Mouse (Mus musculus): Measurements from ENCODE around the gene Sbk3.

DNA sequence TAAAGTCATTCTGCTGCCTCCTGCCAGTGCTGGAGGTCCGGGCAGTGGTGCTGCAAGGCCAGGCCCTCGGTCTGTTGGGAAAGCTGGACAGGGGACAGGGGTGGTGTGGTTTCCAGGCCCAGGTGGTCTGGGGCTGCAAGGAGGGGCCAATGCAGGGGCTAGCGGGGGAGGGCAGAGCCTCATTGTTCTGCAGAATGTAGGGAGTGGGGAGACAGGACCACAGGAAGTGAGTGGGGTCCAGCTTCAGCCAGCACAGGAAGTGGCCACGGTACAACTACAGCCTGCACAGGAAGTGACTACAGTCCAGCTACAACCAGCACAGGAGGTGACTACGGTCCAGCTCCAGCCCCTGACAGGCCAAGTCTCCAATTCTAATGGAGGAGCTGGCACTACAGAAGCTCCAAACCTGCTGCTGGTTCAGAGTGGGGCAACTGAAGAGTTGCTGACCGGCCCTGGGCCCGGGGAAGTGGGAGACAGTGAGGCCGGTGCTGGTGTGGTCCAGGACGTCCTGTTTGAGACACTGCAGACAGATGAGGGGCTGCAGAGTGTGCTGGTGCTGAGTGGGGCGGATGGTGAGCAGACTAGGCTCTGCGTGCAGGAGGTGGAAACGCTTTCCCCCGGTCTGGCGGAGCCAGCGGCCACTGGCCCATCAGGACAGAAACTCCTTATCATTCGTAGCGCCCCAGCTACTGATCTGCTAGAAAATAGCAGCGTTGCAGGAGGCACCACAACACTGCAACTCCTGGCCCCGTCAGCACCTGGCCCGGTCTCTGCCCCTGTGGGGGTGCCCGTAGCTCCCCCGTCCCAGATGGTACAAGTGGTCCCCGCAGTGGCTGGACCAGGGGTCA lies 49.8 kb downstream of the Sbk3 start:
- no peak for TF ChIP-seq CTCF (IDR thresholded peaks at IDR 0.05; ENCODE audit: control insufficient read depth, insufficient read depth, insufficient read length)
- TF ChIP-seq MAX (IDR thresholded peaks at IDR 0.05): no peak
- no peak for TF ChIP-seq FOSL1 (IDR thresholded peaks at IDR 0.05; ENCODE audit: insufficient read depth, low read length, poor library complexity, severe bottlenecking)
